Comparison of ENCODE assay signal across 7 mouse cellular contexts in genomic region chrX:151046777-151047430, GRCm38 (mm10). TPM values are rescaled to one million over a fixed set of nuclear protein-coding genes. Genes with fewer than 3 reads are reported as not detected.
DNase-seq lines count a peak whose midpoint lies in the region; ATAC-seq lines count a peak whose summit lies in the region.

No protein-coding gene starts in this region.

- no peaks in the 10 kb centered on the region for H3K27me3 ChIP-seq in embryonic facial prominence, embryonic 12.5 days
- H3K27me3 ChIP-seq in limb, embryonic 12.5 days = peaks cover 15% of the 10 kb centered on the region; the same call in 1 of the 2 replicates
- H3K27me3 ChIP-seq in midbrain, embryonic 14.5 days (ENCODE audit: control insufficient read depth, insufficient read depth, low read length) = no peaks in the 10 kb centered on the region

- H3K4me1 ChIP-seq in embryonic facial prominence, embryonic 12.5 days = peaks cover 15% of the 10 kb centered on the region; the same call in 1 of the 2 replicates
- peaks cover 10% of the 10 kb centered on the region for H3K4me1 ChIP-seq in limb, embryonic 12.5 days (replicated peaks)
- peaks cover 9% of the 10 kb centered on the region for H3K4me1 ChIP-seq in midbrain, embryonic 14.5 days (ENCODE audit: control insufficient read depth, insufficient read depth, low read length)

- no peaks in the 10 kb centered on the region for H3K9me3 ChIP-seq in embryonic facial prominence, embryonic 12.5 days
- no peaks in the 10 kb centered on the region for H3K9me3 ChIP-seq in limb, embryonic 12.5 days
- no peaks in the 10 kb centered on the region for H3K9me3 ChIP-seq in midbrain, embryonic 14.5 days (ENCODE audit: control insufficient read depth, low read length)

- peak overlapping the region; percentile 63 for H3K4me2 ChIP-seq in embryonic facial prominence, embryonic 12.5 days (replicated peaks)
- peak overlapping the region; percentile 69 for H3K4me2 ChIP-seq in limb, embryonic 12.5 days
- H3K4me2 ChIP-seq in midbrain, embryonic 14.5 days (ENCODE audit: low read length) = peak overlapping the region; percentile 66

- H3K27ac ChIP-seq in embryonic facial prominence, embryonic 12.5 days = peak overlapping the region; percentile 94
- peak overlapping the region; percentile 92 for H3K27ac ChIP-seq in limb, embryonic 12.5 days
- H3K27ac ChIP-seq in midbrain, embryonic 14.5 days (replicated peaks; ENCODE audit: low read depth, low read length) = peak overlapping the region; percentile 90

- WGBS in embryonic facial prominence, embryonic 12.5 days = 24% methylated on average over 24 of the region's 62 CpGs
- 15% methylated on average over 52 of the region's 62 CpGs for WGBS in limb, embryonic 12.5 days
- 26% methylated on average over 58 of the region's 62 CpGs for WGBS in midbrain, embryonic 14.5 days

- peak; percentile 79 for ATAC-seq in embryonic facial prominence, embryonic 12.5 days (ENCODE audit: insufficient number of reproducible peaks, insufficient read depth, low FRiP score, low TSS enrichment)
- ATAC-seq in limb, embryonic 12.5 days (ENCODE audit: insufficient number of reproducible peaks, insufficient read depth, low FRiP score, low TSS enrichment, low read depth) = peak; percentile 85
- peak; percentile 91 for ATAC-seq in midbrain, embryonic 14.5 days (ENCODE audit: low FRiP score, low TSS enrichment)

- H3K36me3 ChIP-seq in embryonic facial prominence, embryonic 12.5 days = no peaks in the 10 kb centered on the region
- no peaks in the 10 kb centered on the region; the same call in 1 of the 2 replicates for H3K36me3 ChIP-seq in limb, embryonic 12.5 days
- no peaks in the 10 kb centered on the region for H3K36me3 ChIP-seq in midbrain, embryonic 14.5 days (ENCODE audit: control insufficient read depth, insufficient read depth, low read length)

- DNase-seq in adrenal gland, postnatal 36 days = peak; percentile 90 to 93
- peak; percentile 82 for DNase-seq in heart, adult 8-10 months (ENCODE audit: low spot score)
- peak; percentile 83 to 90 for DNase-seq in kidney, adult 8-10 months
- DNase-seq in midbrain, embryonic 14.5 days = peak; percentile 90
- peak; percentile 9 to 14 for DNase-seq in spleen, postnatal 14 days (ENCODE audit: low spot score in 2 of 2)

- H3K4me3 ChIP-seq in embryonic facial prominence, embryonic 12.5 days = peak overlapping the region; percentile 70
- H3K4me3 ChIP-seq in limb, embryonic 12.5 days (replicated peaks) = peak overlapping the region; percentile 66
- peak overlapping the region; percentile 65 for H3K4me3 ChIP-seq in midbrain, embryonic 14.5 days (replicated peaks; ENCODE audit: low read depth, low read length)

- peak overlapping the region; percentile 87 for H3K9ac ChIP-seq in embryonic facial prominence, embryonic 12.5 days
- H3K9ac ChIP-seq in limb, embryonic 12.5 days (replicated peaks) = peak overlapping the region; percentile 86
- peak overlapping the region; percentile 80 for H3K9ac ChIP-seq in midbrain, embryonic 14.5 days (replicated peaks; ENCODE audit: low read length)

RNA-seq across cellular contexts. Expression of gene Fgd1, which starts 1.0 kb away (rescaled TPM):
- total RNA-seq in adrenal gland, postnatal 36 days (2021) = 10 to 100 TPM; 20.3 to 26.7 TPM
- polyA plus RNA-seq in embryonic facial prominence, embryonic 12.5 days (2016; fragmentation: Nextera tagmentation; extraction: Ambion mirVana) = 18.9 and 20.1 TPM in 2 replicates
- total RNA-seq in heart, adult 8-10 months (2022) = 1 to 10 TPM; 6.5 to 9.4 (median 7.5) TPM
- 19.4 and 20.6 TPM in 2 replicates for polyA plus RNA-seq in limb, embryonic 12.5 days (2016; fragmentation: Nextera tagmentation; extraction: Ambion mirVana)
- polyA plus RNA-seq in midbrain, embryonic 14.5 days (2014; fragmentation: Nextera tagmentation; extraction: Ambion mirVana) = 15.7 and 18.4 TPM in 2 replicates

RNA-seq across cellular contexts. Expression of gene Gnl3l, which starts 29.8 kb away (rescaled TPM):
- total RNA-seq in adrenal gland, postnatal 36 days (2021) = 10 to 100 TPM; 74.1 to 76.4 TPM
- polyA plus RNA-seq in embryonic facial prominence, embryonic 12.5 days (2016; fragmentation: Nextera tagmentation; extraction: Ambion mirVana) = 32.7 and 34.0 TPM in 2 replicates
- 10 to 100 TPM; 34.4 to 41.6 (median 40.6) TPM for total RNA-seq in heart, adult 8-10 months (2022)
- 28.6 and 31.3 TPM in 2 replicates for polyA plus RNA-seq in limb, embryonic 12.5 days (2016; fragmentation: Nextera tagmentation; extraction: Ambion mirVana)
- 73.3 and 85.3 TPM in 2 replicates for polyA plus RNA-seq in midbrain, embryonic 14.5 days (2014; fragmentation: Nextera tagmentation; extraction: Ambion mirVana)

RNA-seq across cellular contexts. Expression of gene Tsr2, which starts 49.4 kb away (rescaled TPM):
- total RNA-seq in adrenal gland, postnatal 36 days (2021) = 10 to 100 TPM; 40.0 to 46.2 TPM
- polyA plus RNA-seq in embryonic facial prominence, embryonic 12.5 days (2016; fragmentation: Nextera tagmentation; extraction: Ambion mirVana) = 45.4 and 47.8 TPM in 2 replicates
- total RNA-seq in heart, adult 8-10 months (2022) = 10 to 100 TPM; 15.2 to 18.2 (median 16.1) TPM
- polyA plus RNA-seq in limb, embryonic 12.5 days (2016; fragmentation: Nextera tagmentation; extraction: Ambion mirVana) = 45.9 and 46.7 TPM in 2 replicates
- 35.5 and 38.9 TPM in 2 replicates for polyA plus RNA-seq in midbrain, embryonic 14.5 days (2014; fragmentation: Nextera tagmentation; extraction: Ambion mirVana)

Comparison
In these comparisons a context has a peak if more than half of its experiments do, and no peak if none do; other contexts are left out.
1. Peak in every context shown above with its lines: DNase-seq, ATAC-seq, H3K4me3 ChIP-seq and H3K27ac ChIP-seq.
2. DNase-seq: peak in every context shown above with its lines; median percentile 92 in adrenal gland, postnatal 36 days; 90 in midbrain, embryonic 14.5 days; 86 in kidney, adult 8-10 months; 82 in heart, adult 8-10 months; 12 in spleen, postnatal 14 days.